Mouse (Mus musculus) thymus, adult 2 months (tissue): ENCODE measurements around the gene Zdhhc9. TPM values are rescaled to one million over a fixed set of nuclear protein-coding genes. Genes with fewer than 3 reads are reported as not detected.

Experiments
- DNase-seq: peaks from one replicate; pipeline ENCODE4 v3.0.0; 2021
- H3K27ac ChIP-seq: fragments of 200-500 bp; 2 replicates; pipeline ENCODE4 v1.5.1; 2012; ENCODE audit warnings: low read length, control low read depth; ENCODE audit not compliant: control insufficient read depth, insufficient read depth
- H3K27me3 ChIP-seq: fragments of 200-500 bp; 2 replicates; pipeline ENCODE4 v1.6.1; 2012; ENCODE audit warnings: mild to moderate bottlenecking, low read length, moderate library complexity, mixed read lengths; ENCODE audit not compliant: control insufficient read depth, insufficient read depth
- H3K36me3 ChIP-seq: fragments of 200-500 bp; 2 replicates; pipeline ENCODE4 v1.6.1; 2012; ENCODE audit warnings: mild to moderate bottlenecking, low read length, moderate library complexity; ENCODE audit not compliant: control insufficient read depth, insufficient read depth
- H3K4me1 ChIP-seq: fragments of 200-500 bp; replicated peaks from 2 replicates; pipeline ENCODE4 v1.6.1; 2012; ENCODE audit warnings: low read length; ENCODE audit not compliant: control insufficient read depth, insufficient read depth
- H3K4me3 ChIP-seq: fragments of 200-500 bp; 2 replicates; pipeline ENCODE4 v1.5.1; 2012; ENCODE audit warnings: mild to moderate bottlenecking, low read length, control low read depth, moderate library complexity; ENCODE audit not compliant: control insufficient read depth, insufficient read depth
- CTCF ChIP-seq: fragments of 200-500 bp; IDR thresholded peaks from 2 replicates; pipeline ENCODE4 v1.5.1; 2012; ENCODE audit warnings: mild to moderate bottlenecking, control low read depth, low read length, moderate library complexity, borderline replicate concordance; ENCODE audit not compliant: control insufficient read depth, poor library complexity, insufficient read depth; ENCODE audit errors: extremely low read depth
- POLR2A ChIP-seq: fragments of 200-500 bp; IDR thresholded peaks from 2 replicates; pipeline ENCODE4 v1.6.1; 2012; ENCODE audit warnings: mild to moderate bottlenecking, low read length, control low read depth, moderate library complexity; ENCODE audit not compliant: control insufficient read depth, poor library complexity, insufficient read depth; ENCODE audit errors: extremely low read depth
- WGBS: fragments of 180-500 bp; shearing (Covaris S2); methylation state at CpG from one replicate; pipeline ENCODE4 v1.1.7; 2018; 5-methylcytosine and 5-hydroxymethylcytosine counted together
- polyA plus RNA-seq: library from polyadenylated mRNA; depleted of rRNA; stranded (reverse); fragments of >200 nt; gene quantifications from 2 replicates; pipeline ENCODE4 v1.2.3, GENCODE M21; 2012

The Zdhhc9 gene
- polyA plus RNA-seq, 1 experiment, result 25.7 TPM

DNA sequence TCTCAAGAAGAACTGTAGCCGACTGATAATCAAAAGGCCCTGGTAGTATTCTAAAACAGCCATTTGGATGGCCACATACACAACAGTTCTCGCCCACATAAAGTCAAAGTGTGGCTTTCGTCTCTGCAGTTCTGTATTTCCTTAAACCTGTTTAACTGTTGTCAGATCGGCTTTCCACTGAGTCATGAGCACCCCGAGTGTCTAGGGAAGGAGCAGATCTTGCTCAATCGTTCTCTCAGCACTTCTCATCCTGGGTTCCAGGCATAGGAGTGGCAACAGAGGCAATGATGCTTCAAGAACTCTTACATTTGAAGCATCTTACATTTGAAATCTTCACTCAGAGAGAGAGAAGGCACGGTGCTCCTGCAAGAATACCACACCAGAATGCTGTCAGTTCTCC lies 6.7 kb downstream of the Zdhhc9 start:
- TF ChIP-seq CTCF (no peak), POLR2A (no peak)
- DNase-seq, result no peak
- H3K27ac ChIP-seq, result no peak overlapping the region
- no peaks in the 10 kb centered on the region; the same call in 1 of the 2 replicates for H3K4me1 ChIP-seq
- H3K4me3 ChIP-seq, result no peak overlapping the region
- H3K36me3 ChIP-seq, result no peaks in the 10 kb centered on the region
- 88% methylated on average over 7 of the region's 7 CpGs for WGBS
- H3K27me3 ChIP-seq, result no peaks in the 10 kb centered on the region

DNA sequence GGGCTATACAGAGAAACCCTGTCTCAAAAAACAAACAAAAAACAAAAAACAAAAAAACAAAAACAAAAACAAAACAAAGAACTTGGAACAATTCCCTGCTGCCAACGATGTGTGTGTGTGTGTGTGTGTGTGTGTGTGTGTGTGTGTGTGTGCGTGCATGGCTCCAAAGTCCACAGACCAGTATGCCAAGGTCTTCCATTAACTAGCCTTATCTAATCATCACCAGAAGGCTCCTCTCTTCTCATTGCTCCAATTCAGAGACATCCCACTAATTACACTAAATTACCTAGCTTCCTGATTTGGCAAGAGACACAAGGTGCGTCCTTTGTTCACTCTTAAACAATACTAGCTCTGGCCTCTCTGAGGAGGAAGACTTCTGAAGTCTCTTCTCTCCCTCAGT lies 8.0 kb downstream of the Zdhhc9 start:
- 93% methylated on average over 3 of the region's 3 CpGs for WGBS
- Histone ChIP-seq H3K27ac (no peak overlapping the region), H3K27me3 (no peaks in the 10 kb centered on the region), H3K36me3 (no peaks in the 10 kb centered on the region), H3K4me1 (no peaks in the 10 kb centered on the region), H3K4me3 (no peak overlapping the region)
- DNase-seq, result no peak
- TF ChIP-seq POLR2A, result no peak
- no peak for TF ChIP-seq CTCF

DNA sequence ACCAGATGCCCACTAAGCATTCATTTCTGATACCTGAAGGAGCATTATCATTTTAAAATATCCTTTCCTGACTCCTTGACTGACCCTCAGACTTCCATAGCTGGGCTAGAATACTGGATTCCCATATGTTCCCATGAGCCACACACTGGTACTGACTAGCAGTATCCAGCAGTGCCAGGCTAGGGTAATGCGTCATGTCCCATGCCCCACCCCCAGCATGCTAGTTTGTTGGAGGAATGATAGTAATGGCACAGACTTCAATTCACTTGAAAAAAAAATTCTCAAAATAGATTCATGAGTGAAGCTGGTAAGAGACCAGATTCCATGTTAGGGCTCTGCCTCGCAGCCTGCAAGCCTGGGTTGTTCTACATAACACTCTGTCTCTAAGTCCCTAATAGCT lies 9.7 kb downstream of the Zdhhc9 start:
- 97% methylated on average over 2 of the region's 2 CpGs for WGBS

DNA sequence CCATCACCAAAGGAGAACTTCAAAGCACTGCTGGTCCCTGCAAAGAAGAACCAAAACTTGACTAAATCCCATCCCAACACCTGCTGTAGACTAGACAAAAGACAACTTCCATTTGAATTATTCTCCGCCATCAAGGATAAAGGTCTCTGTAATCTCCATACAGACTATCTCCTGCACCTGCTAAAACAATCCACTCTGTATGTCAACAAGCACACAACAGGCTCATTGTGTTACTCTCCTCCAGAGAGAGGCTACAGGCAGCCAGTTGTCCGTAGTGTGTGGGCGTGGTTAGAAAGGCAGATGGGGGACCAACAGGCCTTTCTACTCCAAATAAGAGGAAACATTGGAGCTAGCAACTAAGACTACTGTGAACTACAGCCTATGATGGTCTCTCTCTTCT lies 10.8 kb downstream of the Zdhhc9 start:
- DNase-seq, result no peak
- no peaks in the 10 kb centered on the region for H3K36me3 ChIP-seq
- TF ChIP-seq CTCF, result no peak
- no peak for TF ChIP-seq POLR2A
- no peak overlapping the region for H3K27ac ChIP-seq
- H3K4me1 ChIP-seq, result no peaks in the 10 kb centered on the region
- WGBS, result 93% methylated on average over 3 of the region's 3 CpGs
- H3K4me3 ChIP-seq, result no peak overlapping the region
- H3K27me3 ChIP-seq, result no peaks in the 10 kb centered on the region

More for the DNA sequence above, 9.7 kb downstream of the Zdhhc9 start:
- no peak overlapping the region for H3K27ac ChIP-seq
- H3K4me1 ChIP-seq, result no peaks in the 10 kb centered on the region
- no peak overlapping the region for H3K4me3 ChIP-seq
- DNase-seq, result no peak
- H3K27me3 ChIP-seq, result no peaks in the 10 kb centered on the region
- H3K36me3 ChIP-seq, result no peaks in the 10 kb centered on the region
- no peak for TF ChIP-seq POLR2A
- TF ChIP-seq CTCF, result no peak

DNA sequence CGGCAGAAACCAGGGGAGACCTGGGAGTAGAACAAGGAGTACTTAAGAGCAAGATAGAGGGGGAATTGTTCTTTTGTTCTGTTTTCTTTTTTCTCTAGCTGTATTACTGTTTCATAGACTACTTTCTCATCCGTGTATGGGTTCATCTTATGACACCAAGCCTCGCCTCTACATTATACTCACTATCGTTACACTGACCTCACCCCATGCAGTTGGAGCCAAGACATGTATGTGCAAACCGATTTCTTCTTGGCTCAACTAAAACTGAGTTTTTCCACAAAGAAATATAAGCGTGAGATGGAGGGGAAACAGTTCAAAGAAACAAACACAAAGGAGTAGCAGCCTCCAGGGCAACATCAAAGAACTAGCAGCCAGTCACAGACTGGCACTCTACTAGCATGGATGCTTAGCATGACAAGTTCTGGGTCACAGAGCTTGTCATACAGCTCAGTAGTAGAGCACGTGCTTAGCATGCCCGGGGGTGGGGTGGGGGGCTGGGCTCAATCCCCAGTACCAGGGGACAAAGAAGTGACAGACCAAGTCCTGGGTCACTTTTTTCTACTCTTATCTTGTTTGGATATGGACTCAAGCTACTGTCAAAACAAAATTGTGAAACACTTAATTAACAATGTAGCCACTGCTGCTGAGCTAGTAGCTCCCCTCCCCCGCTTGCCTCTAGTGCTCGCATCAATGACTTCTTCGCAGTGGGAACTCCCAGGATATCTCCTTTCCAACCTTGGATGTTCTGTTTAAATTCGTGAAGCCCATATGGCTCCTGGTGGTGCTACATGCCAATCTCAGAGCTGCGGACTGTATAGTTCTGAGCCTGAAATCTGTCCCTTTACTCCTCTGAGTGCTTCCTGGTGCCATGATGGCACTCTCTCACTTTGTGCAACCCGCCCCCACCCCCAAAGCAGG lies 15.2 kb downstream of the Zdhhc9 start:
- Histone ChIP-seq H3K36me3 (peaks cover 4% of the 10 kb centered on the region; the same call in 1 of the 2 replicates), H3K4me1 (no peaks in the 10 kb centered on the region), H3K4me3 (no peak overlapping the region), H3K27me3 (no peaks in the 10 kb centered on the region), H3K27ac (no peak overlapping the region)
- no peak for DNase-seq
- 91% methylated on average over 14 of the region's 14 CpGs for WGBS
- no peak for TF ChIP-seq CTCF
- no peak for TF ChIP-seq POLR2A

DNA sequence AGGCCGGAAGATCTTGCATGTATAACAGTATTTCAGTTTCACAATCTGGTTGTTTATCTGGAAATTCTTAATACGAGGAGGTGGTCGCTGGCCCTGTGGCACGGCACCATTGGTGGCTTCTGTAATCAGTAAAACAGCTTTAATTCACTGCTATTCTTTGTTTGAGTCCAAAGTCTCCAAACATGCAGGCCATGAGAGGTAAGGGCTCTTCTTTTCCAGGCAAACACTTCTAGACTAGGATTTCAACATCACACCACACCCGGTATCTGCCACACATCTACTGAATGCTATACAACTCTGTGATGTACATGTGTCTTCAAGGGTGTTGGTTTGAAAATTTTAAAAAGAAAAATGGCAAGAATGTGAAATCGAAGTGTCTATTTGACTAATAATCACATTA lies 17.4 kb downstream of the Zdhhc9 start:
- DNase-seq, result no peak
- Histone ChIP-seq H3K27me3 (no peaks in the 10 kb centered on the region), H3K4me1 (no peaks in the 10 kb centered on the region), H3K36me3 (peaks cover 4% of the 10 kb centered on the region; the same call in 1 of the 2 replicates), H3K4me3 (no peak overlapping the region), H3K27ac (no peak overlapping the region)
- WGBS, result 96% methylated on average over 6 of the region's 6 CpGs
- TF ChIP-seq CTCF (no peak), POLR2A (no peak)
